In genomic region chr4:123666517-123666916, GRCm38 (mm10) we compare ENCODE assay signal across 8 mouse cellular contexts. TPM values are rescaled to one million over a fixed set of nuclear protein-coding genes. Genes with fewer than 3 reads are reported as not detected.
DNase-seq lines count a peak whose midpoint lies in the region; ATAC-seq and TF ChIP-seq lines count a peak whose summit lies in the region.

No protein-coding gene starts in this region.

- no peak for TF ChIP-seq EP300 in heart, adult 2 months (IDR thresholded peaks at IDR 0.05; ENCODE audit: insufficient read depth, low read depth, low read length)

- no peak overlapping the region for H3K4me3 ChIP-seq in heart, adult 2 months
- no peak overlapping the region; a peak in 1 of 4 replicates for H3K4me3 ChIP-seq in ES-E14 (ENCODE audit: insufficient read depth in 1 of 2, low read depth in 1 of 2, low read length in 2 of 2, poor library complexity in 1 of 2, severe bottlenecking in 1 of 2)
- no peak overlapping the region for H3K4me3 ChIP-seq in forebrain, embryonic 13.5 days

- peak; percentile 9; the same call in 1 of the 2 replicates for TF ChIP-seq CTCF in heart, adult 2 months (IDR thresholded peaks at IDR 0.05)

- peaks cover 6% of the 10 kb centered on the region for H3K36me3 ChIP-seq in heart, adult 2 months (ENCODE audit: control insufficient read depth, insufficient read depth, low read length)
- H3K36me3 ChIP-seq in ES-E14 (ENCODE audit: control insufficient read depth, insufficient read depth, low read length, poor library complexity, severe bottlenecking): no peaks in the 10 kb centered on the region
- no peaks in the 10 kb centered on the region for H3K36me3 ChIP-seq in forebrain, embryonic 13.5 days (ENCODE audit: poor library complexity, severe bottlenecking)

- ATAC-seq in forebrain, embryonic 13.5 days: no peak
- ATAC-seq in megakaryocyte-erythroid progenitor cell, adult 5-6 weeks (replicated peaks; ENCODE audit: low FRiP score, low TSS enrichment, poor library complexity, severe bottlenecking): peak; percentile 39; the same call in 1 of the 2 replicates

- no peaks in the 10 kb centered on the region for H3K27me3 ChIP-seq in heart, adult 2 months (ENCODE audit: control insufficient read depth, insufficient read depth, low read length)
- no peaks in the 10 kb centered on the region for H3K27me3 ChIP-seq in forebrain, embryonic 13.5 days

- intact Hi-C loops in heart, adult 2 months (cut with DNase I): loop anchor here (5.0 kb wide), 2 partner anchors 254 to 359 kb away; no protein-coding TSS in a partner anchor

- H3K27ac ChIP-seq in heart, adult 2 months: no peak overlapping the region
- peak overlapping the region; percentile 94; the same call in 1 of the 2 replicates for H3K27ac ChIP-seq in ES-E14 (ENCODE audit: insufficient read depth, low read depth, low read length, poor library complexity, severe bottlenecking)
- H3K27ac ChIP-seq in forebrain, embryonic 13.5 days: peak overlapping the region; percentile 74

- DNase-seq in heart, adult 2 months: no peak
- no peak for DNase-seq in heart, adult 11 months
- DNase-seq in ES-E14 (ENCODE audit: low read depth, low spot score): no peak
- no peak for DNase-seq in adrenal gland, postnatal 36 days
- DNase-seq in ovary, postnatal 10 days (ENCODE audit: low spot score): no peak
- DNase-seq in cerebellum, postnatal 25 days: no peak

- TF ChIP-seq POLR2A in heart, adult 2 months (IDR thresholded peaks at IDR 0.05; ENCODE audit: insufficient read depth, low read depth, low read length): no peak

- peaks cover 6% of the 10 kb centered on the region for H3K4me1 ChIP-seq in heart, adult 2 months (ENCODE audit: control insufficient read depth, insufficient read depth, low read length)
- H3K4me1 ChIP-seq in ES-E14 (ENCODE audit: control insufficient read depth in 2 of 2, insufficient read depth in 2 of 2, low read length in 2 of 2, poor library complexity in 1 of 2): peaks cover 13 to 30% of the 10 kb centered on the region in 2 experiments
- H3K4me1 ChIP-seq in forebrain, embryonic 13.5 days: peaks cover 73% of the 10 kb centered on the region

- H3K9ac ChIP-seq in heart, adult 2 months (ENCODE audit: low read depth, low read length): no peak overlapping the region
- peak overlapping the region; percentile 21; the same call in 1 of the 2 replicates for H3K9ac ChIP-seq in ES-E14 (ENCODE audit: insufficient read depth, low read depth, low read length, poor library complexity, severe bottlenecking)
- 0 out of 2 replicates have a peak overlapping the region, but pooled peaks have one; percentile 6 for H3K9ac ChIP-seq in forebrain, embryonic 13.5 days

- in situ Hi-C loops in ES-E14 (cut with MboI; ENCODE audit: low sequenced_read_pairs in 2 of 2, unreplicated experiment in 2 of 2): no loop called here

- WGBS in heart, adult 2 months: 91% methylated on average over 1 of the region's 1 CpGs
- 59% methylated on average over 1 of the region's 1 CpGs for WGBS in forebrain, embryonic 13.5 days

- peak overlapping the region; percentile 11; the same call in 1 of the 2 replicates for H3K4me2 ChIP-seq in forebrain, embryonic 13.5 days

- no peaks in the 10 kb centered on the region for H3K79me2 ChIP-seq in heart, adult 2 months (replicated peaks; ENCODE audit: control insufficient read depth, insufficient read depth, low read length)

- no peaks in the 10 kb centered on the region for H3K9me3 ChIP-seq in ES-E14 (ENCODE audit: control insufficient read depth, insufficient read depth, low read depth, low read length)
- H3K9me3 ChIP-seq in forebrain, embryonic 13.5 days (replicated peaks): no peaks in the 10 kb centered on the region

TF ChIP-seq in ES-E14, 5 proteins besides CTCF, POLR2A, EP300 and RAD21:
- TF ChIP-seq MAFK (IDR thresholded peaks at IDR 0.05; ENCODE audit: insufficient read depth, low read depth, low read length) (peak; percentile 96), CHD2 (IDR thresholded peaks at IDR 0.05; ENCODE audit: low read depth, low read length) (no peak)

RNA-seq across cellular contexts. Expression of gene Macf1, which starts 17.6 kb away (rescaled TPM):
- 100 to 1,000 TPM; 222 to 223 TPM for total RNA-seq in heart, adult 2 months (2021)
- 71.4 and 102 TPM in 2 replicates for polyA plus RNA-seq in heart, adult 2 months (2012; rRNA removed)
- 277 and 354 TPM in 2 replicates for total RNA-seq in ES-E14 (2012; rRNA removed)
- 62.6 and 65.9 TPM in 2 replicates for polyA plus RNA-seq in forebrain, embryonic 13.5 days (2015; fragmentation: Nextera tagmentation; extraction: Ambion mirVana)
- 101 and 139 TPM in 2 replicates for total RNA-seq in megakaryocyte-erythroid progenitor cell, adult 5-6 weeks (2014; fragmentation: Nextera tagmentation)
- 111 and 173 TPM in 2 replicates for total RNA-seq in megakaryocyte-erythroid progenitor cell, adult 5-6 weeks (2017)
- total RNA-seq in adrenal gland, postnatal 36 days (2021): 100 to 1,000 TPM; 150 to 174 TPM

RNA-seq across cellular contexts. Expression of gene Ndufs5, which starts 51.5 kb away (rescaled TPM):
- 100 to 1,000 TPM; 410 to 474 TPM for total RNA-seq in heart, adult 2 months (2021)
- 197 and 331 TPM in 2 replicates for polyA plus RNA-seq in heart, adult 2 months (2012; rRNA removed)
- total RNA-seq in ES-E14 (2012; rRNA removed): 72.8 and 92.9 TPM in 2 replicates
- polyA plus RNA-seq in forebrain, embryonic 13.5 days (2015; fragmentation: Nextera tagmentation; extraction: Ambion mirVana): 352 and 406 TPM in 2 replicates
- total RNA-seq in megakaryocyte-erythroid progenitor cell, adult 5-6 weeks (2014; fragmentation: Nextera tagmentation): 163 and 168 TPM in 2 replicates
- total RNA-seq in megakaryocyte-erythroid progenitor cell, adult 5-6 weeks (2017): 121 and 189 TPM in 2 replicates
- total RNA-seq in adrenal gland, postnatal 36 days (2021): 100 to 1,000 TPM; 236 to 258 TPM
